Mouse (Mus musculus): ENCODE measurements at regions not wholly inside any gene's neighbourhood (a gene's known extent, or its start where the extent isn't known, plus 50 kb on each side); places are given as distances from the start of the nearest gene placed in this dataset.
A peak's percentile ranks its signal among the peaks of the same experiment; 100 is the strongest.

- no peak for DNase-seq
Measured at GRCm38 (mm10) chr12:86830247-86830585, 54.4 kb downstream of the Irf2bpl start.

- DNase-seq = no peak
Measured at GRCm38 (mm10) chr12:86829581-86830246, 54.9 kb downstream of the Irf2bpl start.

- no peak for DNase-seq
Measured at GRCm38 (mm10) chr12:86827241-86827606, 57.4 kb downstream of the Irf2bpl start.

- no peak for DNase-seq
Measured at GRCm38 (mm10) chr12:86826420-86827240, 58.0 kb downstream of the Irf2bpl start.

- DNase-seq = peak; percentile 86
Measured at GRCm38 (mm10) chr12:86825584-86826419, 58.8 kb downstream of the Irf2bpl start.

GRCm38 (mm10) chr12:86824860-86825583, 59.6 kb downstream of the Irf2bpl start:
- DNase-seq = peak; percentile 94 to 97

GRCm38 (mm10) chr12:86823855-86824589, 60.6 kb downstream of the Irf2bpl start:
- peak; percentile 95 to 97 for DNase-seq

- no peak for DNase-seq
Measured at GRCm38 (mm10) chr12:86823488-86823854, 61.1 kb downstream of the Irf2bpl start.

- DNase-seq = no peak
Measured at GRCm38 (mm10) chr12:86821183-86821582, 63.4 kb downstream of the Irf2bpl start.

GRCm38 (mm10) chr12:86819568-86819967, 65.0 kb downstream of the Irf2bpl start:
- DNase-seq = no peak

GRCm38 (mm10) chr12:86819163-86819562, 65.4 kb downstream of the Irf2bpl start:
- DNase-seq = no peak

GRCm38 (mm10) chr12:86818201-86818600, 66.4 kb downstream of the Irf2bpl start:
- no peak for DNase-seq

- DNase-seq = peak; percentile 80 to 86
Measured at GRCm38 (mm10) chr12:86816702-86817610, 67.6 kb downstream of the Irf2bpl start.

- no peak for DNase-seq
Measured at GRCm38 (mm10) chr12:86816171-86816701, 68.4 kb downstream of the Irf2bpl start.

GRCm38 (mm10) chr12:86814740-86815139, 69.9 kb downstream of the Irf2bpl start:
- no peak for DNase-seq
